Mouse (Mus musculus) liver, adult 2 months (tissue): ENCODE measurements at regions not wholly inside any gene's neighbourhood (a gene's known extent, or its start where the extent isn't known, plus 50 kb on each side); places are given as distances from the start of the nearest gene placed in this dataset.

Experiments used
- CTCF ChIP-seq: fragments of 200-500 bp; IDR thresholded peaks from 2 replicates; pipeline ENCODE4 v1.5.1; 2011; ENCODE audit warnings: low read depth, low read length, control low read depth
- POLR2A ChIP-seq: fragments of 200-500 bp; IDR thresholded peaks from 2 replicates; pipeline ENCODE4 v1.6.1; 2011; ENCODE audit warnings: low read length, control low read depth; ENCODE audit not compliant: insufficient read depth; ENCODE audit errors: extremely low read depth

GRCm38 (mm10) chr3:120477232-120477631, 693.0 kb upstream of the Ptbp2 start:
- TF ChIP-seq CTCF, result no peak
- no peak for TF ChIP-seq POLR2A
